Mouse (Mus musculus) megakaryocyte, embryonic 14.5 days (primary cell): ENCODE measurements at regions not wholly inside any gene's neighbourhood (a gene's known extent, or its start where the extent isn't known, plus 50 kb on each side); places are given as distances from the start of the nearest gene placed in this dataset.

Experiments used
- FLI1 ChIP-seq: IDR thresholded peaks from 2 replicates; pipeline ENCODE4 v1.6.1; 2012; ENCODE audit warnings: low read length, inconsistent platforms, mixed read lengths
- GATA1 ChIP-seq: IDR thresholded peaks from 3 replicates; pipeline ENCODE4 v1.6.1; 2012; ENCODE audit warnings: mixed read lengths, low read length, inconsistent platforms, borderline replicate concordance

DNA sequence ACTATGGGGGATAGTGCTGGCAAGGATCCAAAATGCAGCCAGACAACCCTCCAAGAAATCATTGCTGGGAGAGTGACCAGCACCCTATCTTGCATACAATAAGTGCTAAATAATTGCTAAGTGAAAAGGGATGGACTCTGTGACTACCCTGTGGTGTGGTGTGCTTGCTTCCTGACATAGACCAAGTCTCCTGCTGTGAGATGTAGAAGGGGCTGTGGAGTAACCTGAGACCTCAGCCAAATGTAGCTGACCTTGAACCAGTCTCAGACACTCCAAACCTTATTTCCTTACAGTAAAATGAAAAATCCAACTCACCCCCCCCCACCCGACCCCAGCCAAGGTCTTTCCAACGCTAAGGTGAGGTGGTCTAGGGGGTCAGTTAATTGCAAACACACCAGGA is 221.2 kb upstream of the 4931429L15Rik start:
- TF ChIP-seq GATA1 (no peak), FLI1 (no peak)
